Mouse (Mus musculus): ENCODE measurements around the gene Got2. TPM values are rescaled to one million over a fixed set of nuclear protein-coding genes. Genes with fewer than 3 reads are reported as not detected.
A peak's percentile ranks its signal among the peaks of the same experiment; 100 is the strongest.
"Not testable (repeated sequence)": the region's sequence is repeated elsewhere in the genome, so short reads cannot be mapped to it uniquely, and the experiment has no call there.

The Got2 gene
- polyA plus RNA-seq, 1 experiment from 2014 or later = 144 TPM

GRCm38 (mm10) chr8:95833435-95833984 is 54.8 kb downstream of the Got2 start:
- Histone ChIP-seq H3K9me3 (ENCODE audit: control insufficient read depth, low read length) (no peaks in the 10 kb centered on the region), H3K4me1 (replicated peaks; ENCODE audit: control insufficient read depth, insufficient read depth, low read length) (peaks cover 9% of the 10 kb centered on the region), H3K9ac (ENCODE audit: low read length) (peak overlapping the region; percentile 29), H3K27ac (ENCODE audit: low read length) (no peak overlapping the region), H3K4me3 (ENCODE audit: low read length) (peak overlapping the region; percentile 42), H3K36me3 (ENCODE audit: control insufficient read depth, insufficient read depth, low read length) (no peaks in the 10 kb centered on the region), H3K4me2 (ENCODE audit: low read depth, low read length) (peak overlapping the region; percentile 58), H3K27me3 (ENCODE audit: control insufficient read depth, insufficient read depth, low read depth, low read length) (no peaks in the 10 kb centered on the region)
- ATAC-seq (ENCODE audit: low read depth) = peak; percentile 59
- 2% methylated on average over 16 of the region's 16 CpGs for WGBS

GRCm38 (mm10) chr8:95832603-95833434 is 55.5 kb downstream of the Got2 start:
- 15% methylated on average over 16 of the region's 16 CpGs for WGBS
- no peaks in the 10 kb centered on the region for H3K9me3 ChIP-seq (ENCODE audit: control insufficient read depth, low read length)
- no peak overlapping the region; the same call in 1 of the 2 replicates for H3K27ac ChIP-seq (ENCODE audit: low read length)
- peak overlapping the region; percentile 58 for H3K4me2 ChIP-seq (ENCODE audit: low read depth, low read length)
- peak; percentile 77; the same call in 1 of the 2 replicates for ATAC-seq (ENCODE audit: low read depth)
- peaks cover 9% of the 10 kb centered on the region for H3K4me1 ChIP-seq (replicated peaks; ENCODE audit: control insufficient read depth, insufficient read depth, low read length)
- H3K9ac ChIP-seq (ENCODE audit: low read length) = no peak overlapping the region
- H3K27me3 ChIP-seq (ENCODE audit: control insufficient read depth, insufficient read depth, low read depth, low read length) = no peaks in the 10 kb centered on the region
- no peaks in the 10 kb centered on the region for H3K36me3 ChIP-seq (ENCODE audit: control insufficient read depth, insufficient read depth, low read length)
- peak overlapping the region; percentile 42 for H3K4me3 ChIP-seq (ENCODE audit: low read length)

- no peaks in the 10 kb centered on the region for H3K9me3 ChIP-seq (ENCODE audit: control insufficient read depth, low read length)
- no peak for ATAC-seq (ENCODE audit: low read depth)
- no peaks in the 10 kb centered on the region for H3K36me3 ChIP-seq (ENCODE audit: control insufficient read depth, insufficient read depth, low read length)
- 46% methylated on average over 3 of the region's 3 CpGs for WGBS
- H3K27me3 ChIP-seq (ENCODE audit: control insufficient read depth, insufficient read depth, low read depth, low read length) = no peaks in the 10 kb centered on the region
- H3K4me3 ChIP-seq (ENCODE audit: low read length) = no peak overlapping the region
- no peak overlapping the region for H3K4me2 ChIP-seq (ENCODE audit: low read depth, low read length)
- H3K4me1 ChIP-seq (replicated peaks; ENCODE audit: control insufficient read depth, insufficient read depth, low read length) = peaks cover 9% of the 10 kb centered on the region
- no peak overlapping the region for H3K27ac ChIP-seq (ENCODE audit: low read length)
- no peak overlapping the region for H3K9ac ChIP-seq (ENCODE audit: low read length)
Measured at GRCm38 (mm10) chr8:95830144-95830543, 58.2 kb downstream of the Got2 start.

GRCm38 (mm10) chr8:95825162-95825561 is 63.2 kb downstream of the Got2 start, which contains the start of gene Sap18b:
Gene Sap18b, plus strand, starts transcription at chr8:95825346.
- not testable (repeated sequence) for H3K4me3 ChIP-seq (ENCODE audit: low read length); H3K4me2 ChIP-seq (ENCODE audit: low read depth, low read length); H3K9ac ChIP-seq (ENCODE audit: low read length); ATAC-seq (ENCODE audit: low read depth); H3K4me1 ChIP-seq (replicated peaks; ENCODE audit: control insufficient read depth, insufficient read depth, low read length); H3K27me3 ChIP-seq (ENCODE audit: control insufficient read depth, insufficient read depth, low read depth, low read length); H3K27ac ChIP-seq (ENCODE audit: low read length); H3K9me3 ChIP-seq (ENCODE audit: control insufficient read depth, low read length); H3K36me3 ChIP-seq (ENCODE audit: control insufficient read depth, insufficient read depth, low read length)
- WGBS = 52% methylated on average over 20 of the region's 25 CpGs

GRCm38 (mm10) chr8:95822699-95823098 is 65.6 kb downstream of the Got2 start:
- no peaks in the 10 kb centered on the region for H3K36me3 ChIP-seq (ENCODE audit: control insufficient read depth, insufficient read depth, low read length)
- no peak overlapping the region for H3K27ac ChIP-seq (ENCODE audit: low read length)
- H3K9me3 ChIP-seq (ENCODE audit: control insufficient read depth, low read length) = no peaks in the 10 kb centered on the region
- H3K9ac ChIP-seq (ENCODE audit: low read length) = no peak overlapping the region
- H3K4me1 ChIP-seq (replicated peaks; ENCODE audit: control insufficient read depth, insufficient read depth, low read length) = no peaks in the 10 kb centered on the region
- 65% methylated on average over 3 of the region's 3 CpGs for WGBS
- H3K27me3 ChIP-seq (ENCODE audit: control insufficient read depth, insufficient read depth, low read depth, low read length) = no peaks in the 10 kb centered on the region
- no peak overlapping the region for H3K4me3 ChIP-seq (ENCODE audit: low read length)
- no peak overlapping the region for H3K4me2 ChIP-seq (ENCODE audit: low read depth, low read length)
- no peak for ATAC-seq (ENCODE audit: low read depth)

- no peak overlapping the region for H3K27ac ChIP-seq (ENCODE audit: low read length)
Measured at GRCm38 (mm10) chr8:95822096-95822495, 66.3 kb downstream of the Got2 start.

GRCm38 (mm10) chr8:95821266-95821665 is 67.1 kb downstream of the Got2 start:
- 54% methylated on average over 6 of the region's 6 CpGs for WGBS
- Histone ChIP-seq H3K4me2 (ENCODE audit: low read depth, low read length) (no peak overlapping the region), H3K4me1 (replicated peaks; ENCODE audit: control insufficient read depth, insufficient read depth, low read length) (no peaks in the 10 kb centered on the region), H3K27me3 (ENCODE audit: control insufficient read depth, insufficient read depth, low read depth, low read length) (no peaks in the 10 kb centered on the region), H3K9me3 (ENCODE audit: control insufficient read depth, low read length) (no peaks in the 10 kb centered on the region), H3K9ac (ENCODE audit: low read length) (no peak overlapping the region), H3K36me3 (ENCODE audit: control insufficient read depth, insufficient read depth, low read length) (no peaks in the 10 kb centered on the region), H3K4me3 (ENCODE audit: low read length) (no peak overlapping the region), H3K27ac (ENCODE audit: low read length) (no peak overlapping the region)
- ATAC-seq (ENCODE audit: low read depth) = no peak

More at GRCm38 (mm10) chr8:95822096-95822495, 66.3 kb downstream of the Got2 start:
- 81% methylated on average over 5 of the region's 5 CpGs for WGBS
- no peaks in the 10 kb centered on the region for H3K9me3 ChIP-seq (ENCODE audit: control insufficient read depth, low read length)
- H3K36me3 ChIP-seq (ENCODE audit: control insufficient read depth, insufficient read depth, low read length) = no peaks in the 10 kb centered on the region
- ATAC-seq (ENCODE audit: low read depth) = no peak
- no peak overlapping the region for H3K4me2 ChIP-seq (ENCODE audit: low read depth, low read length)
- H3K9ac ChIP-seq (ENCODE audit: low read length) = no peak overlapping the region
- no peak overlapping the region for H3K4me3 ChIP-seq (ENCODE audit: low read length)
- no peaks in the 10 kb centered on the region for H3K4me1 ChIP-seq (replicated peaks; ENCODE audit: control insufficient read depth, insufficient read depth, low read length)
- no peaks in the 10 kb centered on the region for H3K27me3 ChIP-seq (ENCODE audit: control insufficient read depth, insufficient read depth, low read depth, low read length)

- Histone ChIP-seq H3K9me3 (ENCODE audit: control insufficient read depth, low read length) (no peaks in the 10 kb centered on the region), H3K27me3 (ENCODE audit: control insufficient read depth, insufficient read depth, low read depth, low read length) (no peaks in the 10 kb centered on the region), H3K9ac (ENCODE audit: low read length) (no peak overlapping the region), H3K4me2 (ENCODE audit: low read depth, low read length) (no peak overlapping the region), H3K27ac (ENCODE audit: low read length) (no peak overlapping the region), H3K4me1 (replicated peaks; ENCODE audit: control insufficient read depth, insufficient read depth, low read length) (no peaks in the 10 kb centered on the region), H3K36me3 (ENCODE audit: control insufficient read depth, insufficient read depth, low read length) (no peaks in the 10 kb centered on the region), H3K4me3 (ENCODE audit: low read length) (no peak overlapping the region)
- no peak for ATAC-seq (ENCODE audit: low read depth)
- 36% methylated on average over 1 of the region's 1 CpGs for WGBS
Measured at GRCm38 (mm10) chr8:95818211-95818610, 70.1 kb downstream of the Got2 start.

- Histone ChIP-seq H3K9me3 (ENCODE audit: control insufficient read depth, low read length) (no peaks in the 10 kb centered on the region), H3K4me2 (ENCODE audit: low read depth, low read length) (no peak overlapping the region), H3K27ac (ENCODE audit: low read length) (no peak overlapping the region), H3K36me3 (ENCODE audit: control insufficient read depth, insufficient read depth, low read length) (no peaks in the 10 kb centered on the region), H3K27me3 (ENCODE audit: control insufficient read depth, insufficient read depth, low read depth, low read length) (no peaks in the 10 kb centered on the region), H3K4me1 (replicated peaks; ENCODE audit: control insufficient read depth, insufficient read depth, low read length) (no peaks in the 10 kb centered on the region), H3K9ac (ENCODE audit: low read length) (no peak overlapping the region), H3K4me3 (ENCODE audit: low read length) (no peak overlapping the region)
- no peak for ATAC-seq (ENCODE audit: low read depth)
- 57% methylated on average over 3 of the region's 3 CpGs for WGBS
Measured at GRCm38 (mm10) chr8:95817597-95817996, 70.8 kb downstream of the Got2 start.

All from lung, embryonic 16.5 days (tissue).